Mouse (Mus musculus): ENCODE data around the gene Mcat.

Gene Mcat

GRCm38 (mm10) chr15:83510805-83511405 lies 52.7 kb downstream of the Mcat start, which contains the start of gene Ttll1:
Gene Ttll1, minus strand, starts transcription at chr15:83510893.
- CTCF ChIA-PET: no interaction called here

- CTCF ChIA-PET: interaction anchor here (0.6 to 0.7 kb wide), 2 partner anchors 9 to 86 kb away, joined by 6 read pairs; no protein-coding TSS in a partner anchor
These were observed 53.4 kb downstream of the Mcat start for GRCm38 (mm10) chr15:83509950-83510804.

- CTCF ChIA-PET: interaction anchor here (0.7 kb wide), 1 partner anchor 9 kb away, joined by 6 read pairs; no protein-coding TSS in a partner anchor
These were observed 62.1 kb downstream of the Mcat start for GRCm38 (mm10) chr15:83501483-83501882.

GRCm38 (mm10) chr15:83500352-83500751 lies 63.2 kb downstream of the Mcat start:
- CTCF ChIA-PET: interaction anchor here (0.5 to 1.4 kb wide), 2 partner anchors 108 to 1182 kb away, joined by 3 to 5 read pairs; no protein-coding TSS in a partner anchor

- CTCF ChIA-PET: interaction anchor here (0.6 kb wide), 2 partner anchors 11 to 114 kb away, joined by 3 read pairs; no protein-coding TSS in a partner anchor
These were observed 64.3 kb downstream of the Mcat start for GRCm38 (mm10) chr15:83499211-83499755.

- CTCF ChIA-PET: no interaction called here
These were observed 66.3 kb downstream of the Mcat start for GRCm38 (mm10) chr15:83497299-83497698.

Measured in spleen, embryonic (tissue).